Mouse (Mus musculus) cerebellum, adult 2 months (tissue): ENCODE results near the gene Stat5b. TPM values are rescaled to one million over a fixed set of nuclear protein-coding genes. Genes with fewer than 3 reads are reported as not detected.

Experiments
- DNase-seq, 2 experiments: peaks; one replicate each; pipeline ENCODE4 v3.0.0; 2021
- H3K27ac ChIP-seq: fragments of 200-500 bp; 2 replicates; pipeline ENCODE4 v1.5.1; 2012; ENCODE audit warnings: low read length, control low read depth, inconsistent platforms; ENCODE audit not compliant: insufficient read depth
- H3K27me3 ChIP-seq: fragments of 200-500 bp; 2 replicates; pipeline ENCODE4 v1.6.1; 2012; ENCODE audit warnings: inconsistent platforms, mild to moderate bottlenecking, low read length, moderate library complexity; ENCODE audit not compliant: control insufficient read depth, insufficient read depth
- H3K4me1 ChIP-seq: fragments of 200-500 bp; 2 replicates; pipeline ENCODE4 v1.6.1; 2011; ENCODE audit warnings: low read length; ENCODE audit not compliant: control insufficient read depth, insufficient read depth
- H3K4me3 ChIP-seq: fragments of 200-500 bp; replicated peaks from 2 replicates; pipeline ENCODE3; 2011; ENCODE audit warnings: mild to moderate bottlenecking, low read depth, low read length, control low read depth; ENCODE audit not compliant: insufficient read depth
- CTCF ChIP-seq: fragments of 200-500 bp; IDR thresholded peaks from 2 replicates; pipeline ENCODE4 v1.5.1; 2011; ENCODE audit warnings: low read depth, mild to moderate bottlenecking, control low read depth, low read length, moderate library complexity, borderline replicate concordance; ENCODE audit not compliant: insufficient read depth
- POLR2A ChIP-seq: fragments of 200-500 bp; IDR thresholded peaks from 2 replicates; pipeline ENCODE4 v1.6.1; 2011; ENCODE audit warnings: low read length, control low read depth, borderline replicate concordance; ENCODE audit not compliant: insufficient read depth
- WGBS: fragments of 180-500 bp; shearing (Covaris S2); methylation state at CpG from one replicate; pipeline ENCODE4 v1.1.7; 2018; 5-methylcytosine and 5-hydroxymethylcytosine counted together
- polyA plus RNA-seq: library from polyadenylated mRNA; depleted of rRNA; stranded (reverse); fragments of >200 nt; gene quantifications from 2 replicates; pipeline ENCODE4 v1.2.3, GENCODE M21; 2012

The Stat5b gene
- polyA plus RNA-seq, 1 experiment, result 33.6 TPM

GRCm38 (mm10) chr11:100852088-100852487 is 1.6 kb upstream of the Stat5b start:
- H3K4me1 ChIP-seq, result peaks cover 7% of the 10 kb centered on the region
- no peak overlapping the region for H3K4me3 ChIP-seq
- no peaks in the 10 kb centered on the region for H3K27me3 ChIP-seq
- DNase-seq, result no peak
- TF ChIP-seq POLR2A (no peak), CTCF (no peak)
- H3K27ac ChIP-seq, result no peak overlapping the region
- 95% methylated on average over 2 of the region's 2 CpGs for WGBS

- H3K27me3 ChIP-seq, result no peaks in the 10 kb centered on the region
- H3K4me1 ChIP-seq, result peaks cover 7% of the 10 kb centered on the region
- WGBS, result 10% methylated on average over 33 of the region's 33 CpGs
- peak overlapping the region; percentile 57 for H3K27ac ChIP-seq
- TF ChIP-seq POLR2A, result no peak
- TF ChIP-seq CTCF, result no peak
- DNase-seq, result peak; percentile 43 to 57
- H3K4me3 ChIP-seq, result peak overlapping the region; percentile 56
Measured at GRCm38 (mm10) chr11:100850778-100851528, 429 bp upstream of the Stat5b start.

- WGBS, result 3% methylated on average over 13 of the region's 13 CpGs
- no peaks in the 10 kb centered on the region for H3K27me3 ChIP-seq
- TF ChIP-seq POLR2A (no peak), CTCF (no peak)
- 0 out of 2 replicates have a peak, but pooled peaks cover 2% of the 10 kb centered on the region for H3K4me1 ChIP-seq
- H3K4me3 ChIP-seq, result peak overlapping the region; percentile 56
- H3K27ac ChIP-seq, result peak overlapping the region; percentile 57; the same call in 1 of the 2 replicates
- DNase-seq, result no peak
Measured at GRCm38 (mm10) chr11:100849456-100850037, 977 bp downstream of the Stat5b start.

GRCm38 (mm10) chr11:100848789-100849379 is 1.6 kb downstream of the Stat5b start:
- Histone ChIP-seq H3K4me3 (peak overlapping the region; percentile 47), H3K4me1 (0 out of 2 replicates have a peak, but pooled peaks cover 2% of the 10 kb centered on the region), H3K27ac (no peak overlapping the region; the same call in 1 of the 2 replicates), H3K27me3 (no peaks in the 10 kb centered on the region)
- TF ChIP-seq CTCF (no peak), POLR2A (no peak)
- DNase-seq, result no peak
- 51% methylated on average over 6 of the region's 6 CpGs for WGBS

- peaks cover 2% of the 10 kb centered on the region; the same call in 1 of the 2 replicates for H3K4me1 ChIP-seq
- 80% methylated on average over 4 of the region's 4 CpGs for WGBS
Measured at GRCm38 (mm10) chr11:100848080-100848479, 2.4 kb downstream of the Stat5b start.

GRCm38 (mm10) chr11:100847572-100847971 is 3.0 kb downstream of the Stat5b start:
- 95% methylated on average over 4 of the region's 4 CpGs for WGBS
- DNase-seq, result no peak
- Histone ChIP-seq H3K27ac (no peak overlapping the region), H3K4me1 (peaks cover 2% of the 10 kb centered on the region; the same call in 1 of the 2 replicates), H3K4me3 (no peak overlapping the region), H3K27me3 (no peaks in the 10 kb centered on the region)
- TF ChIP-seq CTCF (no peak), POLR2A (no peak)

More at GRCm38 (mm10) chr11:100848080-100848479, 2.4 kb downstream of the Stat5b start:
- H3K27ac ChIP-seq, result no peak overlapping the region
- TF ChIP-seq CTCF (no peak), POLR2A (no peak)
- DNase-seq, result no peak
- H3K27me3 ChIP-seq, result no peaks in the 10 kb centered on the region
- H3K4me3 ChIP-seq, result no peak overlapping the region

- no peak overlapping the region for H3K27ac ChIP-seq
- H3K4me1 ChIP-seq, result peaks cover 2% of the 10 kb centered on the region; the same call in 1 of the 2 replicates
- DNase-seq, result no peak
- no peak overlapping the region for H3K4me3 ChIP-seq
- WGBS, result 64% methylated on average over 6 of the region's 6 CpGs
- TF ChIP-seq POLR2A (no peak), CTCF (no peak)
- H3K27me3 ChIP-seq, result no peaks in the 10 kb centered on the region
Measured at GRCm38 (mm10) chr11:100845793-100846192, 4.7 kb downstream of the Stat5b start.

- TF ChIP-seq CTCF (no peak), POLR2A (no peak)
- Histone ChIP-seq H3K4me1 (peaks cover 6% of the 10 kb centered on the region; the same call in 1 of the 2 replicates), H3K27ac (no peak overlapping the region), H3K27me3 (no peaks in the 10 kb centered on the region), H3K4me3 (no peak overlapping the region)
- no peak for DNase-seq
- 94% methylated on average over 4 of the region's 4 CpGs for WGBS
Measured at GRCm38 (mm10) chr11:100844121-100844520, 6.4 kb downstream of the Stat5b start.
